Mouse (Mus musculus) adrenal gland, adult 2 months (tissue): ENCODE data around the gene Olfr46. TPM values are rescaled to one million over a fixed set of nuclear protein-coding genes. Genes with fewer than 3 reads are reported as not detected.
"Not testable (repeated sequence)": the region's sequence is repeated elsewhere in the genome, so short reads cannot be mapped to it uniquely, and the experiment has no call there.

Source experiments
- DNase-seq: peaks from one replicate; pipeline ENCODE4 v3.0.0; 2021
- long read RNA-seq: library from polyadenylated mRNA; stranded (forward); transcript quantifications from one replicate; pipeline ENCODE4 v2.0.0, GENCODE M21; 2021
- polyA plus RNA-seq: library from polyadenylated mRNA; depleted of rRNA; stranded (reverse); fragments of >200 nt; gene quantifications from 2 replicates; pipeline ENCODE4 v1.2.3, GENCODE M21; 2012; rRNA removed
- total RNA-seq, 2 experiments: library from RNA; stranded (reverse); gene quantifications; 2 replicates each; pipeline ENCODE4 v1.2.3; 2021

Olfr46 gene
- not detected for total RNA-seq
- polyA plus RNA-seq, result not detected in 2 replicates
- long read RNA-seq, result 0 reads

DNA sequence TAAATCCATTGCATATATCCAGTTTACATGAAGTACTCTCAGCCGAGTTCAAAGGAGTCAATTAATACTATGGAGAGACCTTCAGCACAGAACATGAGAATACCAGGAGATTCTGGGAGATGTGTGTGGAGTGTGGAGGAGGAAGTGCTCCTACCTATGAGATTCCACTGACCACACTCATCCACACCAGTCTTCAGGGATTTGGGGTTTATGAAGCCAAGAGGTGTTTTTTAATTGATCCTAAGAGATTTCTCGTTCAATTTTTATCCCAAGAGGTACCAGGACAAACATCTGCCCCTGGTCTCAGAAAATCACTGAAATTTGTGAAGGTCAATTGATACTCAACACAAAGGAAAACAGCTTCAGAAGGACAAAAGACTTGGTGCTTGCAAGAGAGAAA is at the start of gene Olfr46:
Gene Olfr46, plus strand, starts transcription at position 301 of the 400 bp plus-strand sequence.
- not testable (repeated sequence) for DNase-seq

GRCm38 (mm10) chr7:140567586-140567985 is 33.5 kb upstream of the Olfr46 start, which contains the start of gene Olfr538:
Gene Olfr538 (plus strand): TSS chr7:140567886.
- no peak for DNase-seq

GRCm38 (mm10) chr7:140628670-140629069 is 27.6 kb downstream of the Olfr46 start, which contains the start of gene Olfr61:
Gene Olfr61 (plus strand): TSS chr7:140628970.
- DNase-seq, result not testable (repeated sequence)

- no peak for DNase-seq
Observed at GRCm38 (mm10) chr7:140630559-140630958, 29.5 kb downstream of the Olfr46 start.

DNA sequence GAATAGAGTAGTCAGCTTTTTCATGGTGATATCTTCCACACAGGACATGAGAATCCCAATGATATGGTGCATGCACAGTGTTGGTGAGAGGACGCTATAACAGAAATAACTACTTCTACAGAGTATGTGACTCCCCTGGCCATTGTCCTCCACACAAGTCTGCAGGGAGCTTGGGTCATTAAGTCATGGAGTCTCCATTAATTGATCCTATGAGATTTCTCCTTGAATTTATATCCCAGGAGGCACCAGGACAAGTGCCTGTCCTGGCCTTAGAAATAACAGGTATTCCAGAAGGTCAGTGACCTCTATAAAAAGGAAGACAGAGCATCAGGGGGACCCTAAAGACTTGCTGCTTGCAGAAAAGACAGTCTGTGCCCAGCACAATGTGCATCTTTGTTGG is 45.1 kb downstream of the Olfr46 start, which contains the start of gene Olfr53:
Gene Olfr53, plus strand, starts transcription at position 301 of the 400 bp plus-strand sequence.
- no peak for DNase-seq

DNA sequence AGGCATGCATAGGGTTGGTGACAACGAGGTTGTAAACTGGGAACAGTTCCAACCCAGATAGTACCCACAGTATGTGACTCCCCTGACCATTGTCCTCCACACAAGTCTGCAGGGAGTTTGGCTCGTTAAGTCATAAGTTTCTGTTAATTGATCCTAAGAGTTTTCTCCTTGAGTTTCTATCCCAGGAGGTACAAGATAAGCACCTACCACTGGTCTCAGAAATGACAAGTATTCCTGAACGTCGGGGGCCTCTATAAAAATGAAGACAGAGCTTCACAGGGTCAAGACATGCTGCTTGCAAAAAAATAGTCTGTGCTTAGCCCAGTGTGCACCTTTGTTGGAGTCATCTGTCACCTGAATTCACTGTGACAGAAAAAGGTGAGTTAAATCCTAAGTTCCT is 58.6 kb downstream of the Olfr46 start, which contains the start of gene Olfr539:
Gene Olfr539, plus strand, starts transcription at position 301 of the 400 bp plus-strand sequence.
- DNase-seq, result no peak

Other genes with a start within 250 kb of the Olfr46 start
- not detected for gene Olfr60, start 239.6 kb upstream of the Olfr46 start, total RNA-seq
- gene Olfr60, start 239.6 kb upstream of the Olfr46 start, polyA plus RNA-seq, result not detected in 2 replicates
- gene Olfr530, start 224.9 kb upstream of the Olfr46 start, total RNA-seq, result not detected
- not detected in 2 replicates for gene Olfr530, start 224.9 kb upstream of the Olfr46 start, polyA plus RNA-seq
- gene Olfr531, start 198.4 kb upstream of the Olfr46 start, total RNA-seq, result not detected
- gene Olfr531, start 198.4 kb upstream of the Olfr46 start, polyA plus RNA-seq, result not detected in 2 replicates
- not detected for gene Olfr532, start 179.6 kb upstream of the Olfr46 start, total RNA-seq
- not detected in 2 replicates for gene Olfr532, start 179.6 kb upstream of the Olfr46 start, polyA plus RNA-seq
- not detected for gene Olfr533, start 137.9 kb upstream of the Olfr46 start, total RNA-seq
- gene Olfr533, start 137.9 kb upstream of the Olfr46 start, polyA plus RNA-seq, result not detected in 2 replicates
- gene Olfr535, start 117.1 kb upstream of the Olfr46 start, total RNA-seq, result not detected
- not detected in 2 replicates for gene Olfr535, start 117.1 kb upstream of the Olfr46 start, polyA plus RNA-seq
- not detected for gene Olfr536, start 93.9 kb upstream of the Olfr46 start, total RNA-seq
- gene Olfr536, start 93.9 kb upstream of the Olfr46 start, polyA plus RNA-seq, result not detected in 2 replicates
- not detected for gene Olfr538, start 33.4 kb upstream of the Olfr46 start, total RNA-seq
- not detected in 2 replicates for gene Olfr538, start 33.4 kb upstream of the Olfr46 start, polyA plus RNA-seq
- gene Olfr61, start 27.7 kb downstream of the Olfr46 start, total RNA-seq, result not detected
- not detected in 2 replicates for gene Olfr61, start 27.7 kb downstream of the Olfr46 start, polyA plus RNA-seq
- gene Olfr53, start 45.2 kb downstream of the Olfr46 start, total RNA-seq, result not detected
- not detected in 2 replicates for gene Olfr53, start 45.2 kb downstream of the Olfr46 start, polyA plus RNA-seq
- under 1 TPM in 1 of 2 experiments, not detected in 1; 0.03 TPM for gene Olfr539, start 58.7 kb downstream of the Olfr46 start, total RNA-seq
- gene Olfr539, start 58.7 kb downstream of the Olfr46 start, polyA plus RNA-seq, result not detected in 2 replicates
- gene Olfr45, start 80.7 kb downstream of the Olfr46 start, total RNA-seq, result not detected
- gene Olfr45, start 80.7 kb downstream of the Olfr46 start, polyA plus RNA-seq, result not detected in 2 replicates
- gene Olfr541, start 96.0 kb downstream of the Olfr46 start, total RNA-seq, result not detected
- gene Olfr541, start 96.0 kb downstream of the Olfr46 start, polyA plus RNA-seq, result not detected in 2 replicates
- gene Cyp2e1, start 162.5 kb downstream of the Olfr46 start, total RNA-seq, result 1,000 to 10,000 TPM in 1 of 2 experiments, 100 to 1,000 TPM in 1; 264 to 1,313 TPM
- 19.3 and 45.7 TPM in 2 replicates for gene Cyp2e1, start 162.5 kb downstream of the Olfr46 start, polyA plus RNA-seq
- gene Syce1, start 186.6 kb downstream of the Olfr46 start, total RNA-seq, result not detected
- not detected in 2 replicates for gene Syce1, start 186.6 kb downstream of the Olfr46 start, polyA plus RNA-seq
- 1 to 10 TPM; 2.2 to 5.3 TPM for gene Zfp941, start 220.9 kb downstream of the Olfr46 start, total RNA-seq
- 0.08 and 0.29 TPM in 2 replicates for gene Zfp941, start 220.9 kb downstream of the Olfr46 start, polyA plus RNA-seq
- 1 to 10 TPM in 1 of 2 experiments, not detected in 1; 1.7 TPM for gene Urah, start 233.7 kb downstream of the Olfr46 start, total RNA-seq
- 0.98 and 3.1 TPM in 2 replicates for gene Urah, start 233.7 kb downstream of the Olfr46 start, polyA plus RNA-seq
- not detected for gene Scgb1c1, start 244.3 kb downstream of the Olfr46 start, total RNA-seq
- not detected in 2 replicates for gene Scgb1c1, start 244.3 kb downstream of the Olfr46 start, polyA plus RNA-seq
- under 1 TPM in 1 of 2 experiments, not detected in 1; 0.26 TPM for gene Odf3, start 246.5 kb downstream of the Olfr46 start, total RNA-seq
- gene Odf3, start 246.5 kb downstream of the Olfr46 start, polyA plus RNA-seq, result 3.0 and 4.4 TPM in 2 replicates